Mouse (Mus musculus): ENCODE measurements around the gene Btg1-ps2.
"Not testable (repeated sequence)": the region's sequence is repeated elsewhere in the genome, so short reads cannot be mapped to it uniquely, and the experiment has no call there.

Gene Btg1-ps2

GRCm38 (mm10) chrX:38043014-38043413 is at the start of gene Btg1-ps2:
TSS of gene Btg1-ps2 (minus strand) at chrX:38043114.
- DNase-seq, result not testable (repeated sequence)

DNA sequence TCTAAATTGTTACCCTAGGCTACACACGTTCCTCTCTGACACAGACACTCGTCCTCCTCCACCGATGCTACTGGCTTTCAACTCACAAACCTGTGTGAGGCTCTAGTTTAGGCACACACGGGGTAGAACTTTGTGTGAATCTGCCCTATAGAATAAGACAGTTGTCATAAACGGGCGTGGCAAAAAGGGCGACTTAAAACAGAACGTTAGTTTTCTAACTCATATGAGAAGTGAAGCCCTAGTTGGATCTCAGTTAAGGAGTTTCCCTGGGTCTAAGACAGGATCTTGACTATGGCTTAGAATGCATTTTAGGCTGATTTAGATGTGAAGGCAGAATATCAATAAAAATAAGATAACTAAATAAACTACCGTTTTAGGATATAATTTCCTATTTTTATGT is 42.1 kb upstream of the Btg1-ps2 start, which contains the start of gene Rhox11:
Rhox11 (minus strand) TSS at position 101 of the 400 bp plus-strand sequence.
- no peak for DNase-seq

DNA sequence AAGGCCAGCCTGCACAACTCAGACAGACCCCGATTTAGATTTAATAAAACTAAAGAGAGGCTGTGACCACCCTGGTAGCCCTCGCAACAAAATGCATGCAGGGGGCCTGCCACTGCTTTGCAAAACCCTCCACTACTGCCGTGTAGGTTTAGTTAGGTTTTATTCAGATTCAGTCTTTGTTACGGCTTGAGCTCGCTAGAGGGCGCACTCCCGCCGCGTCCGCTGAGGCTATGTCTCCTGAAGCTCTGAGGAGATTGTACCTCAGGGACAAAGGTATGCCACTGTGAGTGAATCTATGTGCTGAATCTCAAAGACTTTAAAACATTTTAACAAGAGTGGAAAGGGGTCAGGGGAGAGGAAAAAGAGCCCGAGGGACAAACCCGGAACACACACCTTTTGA is 41.3 kb upstream of the Btg1-ps2 start:
- peak in 1 of 2 experiments; percentile 32 for DNase-seq

- DNase-seq, result no peak
Measured at GRCm38 (mm10) chrX:38066175-38066574, 23.3 kb upstream of the Btg1-ps2 start, which contains the start of gene Rhox10. TSS of gene Rhox10 (plus strand) at chrX:38066475.

- DNase-seq, result no peak
Measured at GRCm38 (mm10) chrX:38061544-38061943, 18.6 kb upstream of the Btg1-ps2 start.

DNA sequence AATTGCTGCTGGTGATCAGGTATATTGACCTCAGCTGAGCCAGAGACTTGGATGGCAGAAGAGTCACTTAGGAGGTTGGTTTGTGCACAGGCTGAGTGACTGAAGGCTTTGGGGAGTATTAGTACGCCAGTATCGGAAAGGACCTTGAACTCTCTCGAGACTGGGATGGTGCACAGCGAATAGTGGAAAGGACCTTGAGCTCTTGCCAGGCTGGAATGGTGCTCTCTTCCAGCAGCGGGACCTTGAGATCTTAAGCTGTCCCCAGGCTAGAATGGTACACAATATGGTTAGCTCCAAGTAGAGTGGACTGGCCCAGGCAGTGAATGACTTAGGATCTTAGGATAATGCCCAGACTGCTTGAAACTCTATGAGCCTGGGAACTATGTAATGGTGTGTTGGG is 3.2 kb downstream of the Btg1-ps2 start:
- DNase-seq, result no peak

- no peak for DNase-seq
Measured at GRCm38 (mm10) chrX:38033841-38034240, 9.1 kb downstream of the Btg1-ps2 start.

DNA sequence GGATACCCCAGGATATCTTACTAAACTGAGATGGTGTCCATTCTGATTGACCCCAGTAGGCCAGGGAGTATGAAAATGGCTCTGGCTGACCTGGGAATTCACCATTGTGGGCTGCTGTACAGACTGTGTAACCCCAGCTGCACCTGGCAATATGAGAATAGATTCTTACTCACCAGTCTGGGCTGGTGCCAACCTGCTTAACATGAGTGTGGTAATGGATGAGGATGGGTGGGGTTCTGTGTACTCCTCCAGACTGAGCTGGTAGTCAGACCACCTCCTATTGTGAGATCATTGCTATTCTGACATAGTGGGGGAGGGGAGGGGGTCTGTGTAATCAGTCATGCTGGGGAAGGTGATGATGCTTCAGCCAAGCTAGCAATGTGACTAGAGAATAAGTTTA is 24.3 kb downstream of the Btg1-ps2 start, which contains the start of gene Btg1-ps1:
Btg1-ps1 (minus strand) TSS at position 219 of the 400 bp plus-strand sequence.
- DNase-seq, result not testable (repeated sequence)

DNA sequence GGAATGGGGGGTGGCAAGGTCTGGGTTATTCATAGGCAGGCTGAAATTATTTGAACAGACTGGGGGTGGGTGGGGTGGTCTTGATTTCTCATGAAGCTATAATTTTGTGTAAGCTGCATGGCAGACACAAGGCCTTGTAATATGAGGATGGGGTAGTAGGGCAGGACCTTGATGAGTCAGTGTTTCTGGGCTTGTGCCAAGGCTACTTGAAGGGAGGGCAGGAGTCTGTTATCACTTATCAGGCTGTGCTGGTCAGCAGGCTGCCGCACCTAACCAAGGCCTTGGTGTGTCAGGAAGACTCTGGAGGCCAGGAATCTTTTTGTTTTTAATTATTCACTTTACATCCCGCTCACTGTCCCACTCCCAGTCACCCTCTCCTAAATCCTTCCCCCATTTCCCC is 34.2 kb downstream of the Btg1-ps2 start:
- no peak for DNase-seq

Measured in spleen, adult 18-20 months (tissue).